Mouse (Mus musculus) left cerebral cortex, postnatal 25 days (tissue): ENCODE results near the gene AI413582. TPM values are rescaled to one million over a fixed set of nuclear protein-coding genes. Genes with fewer than 3 reads are reported as not detected.

Experiments
- DNase-seq, 2 experiments: peaks; one replicate each; pipeline ENCODE4 v3.0.0; 2022; ENCODE audit warnings: low spot score in 2 of 2, mixed read lengths in 1 of 2
- intact Hi-C: fragments of 180-260 bp; cut with DNase I; formaldehyde crosslinking; loops from one replicate; pipeline ENCODE4 v1.15.1; 2025
- total RNA-seq, 2 experiments: library from RNA; stranded (reverse); gene quantifications; 2 replicates each; pipeline ENCODE4 v1.2.3; 2021

Gene AI413582
- total RNA-seq, 2 experiments from 2014 or later = 92.9 to 97.4 TPM

DNA sequence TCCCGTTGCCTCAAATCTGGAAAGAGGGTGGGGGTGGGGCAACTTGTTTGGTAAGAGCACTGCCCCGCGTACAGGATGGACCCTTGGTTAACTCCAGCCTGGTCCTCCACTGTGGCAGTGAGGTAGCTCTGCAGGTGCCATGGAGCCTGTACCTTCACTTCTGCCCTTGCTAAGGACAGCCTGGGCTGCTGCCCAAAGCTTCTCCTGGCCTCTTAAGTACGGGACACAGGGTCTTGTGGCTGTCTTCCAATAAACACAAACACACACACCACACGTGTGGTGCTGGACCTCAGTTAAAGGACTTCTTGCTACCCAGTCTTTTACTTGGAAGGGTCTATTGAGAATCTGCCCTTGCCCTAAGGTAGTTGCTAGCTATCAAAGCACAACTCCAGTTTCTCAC lies 6.7 kb downstream of the AI413582 start:
- DNase-seq = no peak
- intact Hi-C loops = loop anchor here (2.0 kb wide), 1 partner anchor 24 kb away; no protein-coding TSS in a partner anchor

DNA sequence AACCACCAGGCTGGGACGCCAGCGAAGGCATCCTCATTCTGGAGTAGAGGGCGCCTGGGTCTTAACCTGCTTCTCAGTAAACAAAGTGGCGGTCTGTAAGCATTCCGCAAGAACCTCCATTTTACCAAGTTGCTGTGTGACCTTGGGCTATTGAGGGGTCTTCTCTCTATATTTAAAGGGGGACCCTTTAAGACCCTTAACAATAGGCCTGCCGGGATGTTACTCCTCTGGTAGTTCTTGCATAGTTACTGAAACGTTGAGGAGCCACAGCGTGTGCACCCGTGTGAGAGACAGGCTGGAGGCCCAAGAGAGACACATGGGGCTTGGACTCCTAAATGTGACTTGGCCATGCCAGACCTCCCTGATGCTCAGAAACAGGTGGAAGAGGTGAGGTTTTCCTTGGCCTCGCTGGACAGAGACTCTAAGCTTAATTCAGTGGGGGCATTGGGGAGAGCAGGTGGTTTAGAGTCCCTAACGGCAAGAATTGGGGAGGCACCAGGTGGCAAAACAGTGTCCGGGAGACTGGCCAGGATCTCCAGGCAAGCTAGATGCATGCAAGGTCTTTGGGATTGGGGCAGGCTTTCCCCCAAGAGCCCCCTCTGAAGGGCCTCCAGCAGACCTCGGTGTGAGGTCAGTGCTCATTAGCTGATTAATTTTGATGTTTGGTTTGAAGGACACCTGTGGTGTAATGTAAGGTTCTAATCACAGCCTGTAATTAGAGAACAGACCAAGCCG lies 7.5 kb downstream of the AI413582 start:
- intact Hi-C loops = loop anchor here (2.0 kb wide), 1 partner anchor 23 kb away; no protein-coding TSS in a partner anchor
- no peak for DNase-seq

DNA sequence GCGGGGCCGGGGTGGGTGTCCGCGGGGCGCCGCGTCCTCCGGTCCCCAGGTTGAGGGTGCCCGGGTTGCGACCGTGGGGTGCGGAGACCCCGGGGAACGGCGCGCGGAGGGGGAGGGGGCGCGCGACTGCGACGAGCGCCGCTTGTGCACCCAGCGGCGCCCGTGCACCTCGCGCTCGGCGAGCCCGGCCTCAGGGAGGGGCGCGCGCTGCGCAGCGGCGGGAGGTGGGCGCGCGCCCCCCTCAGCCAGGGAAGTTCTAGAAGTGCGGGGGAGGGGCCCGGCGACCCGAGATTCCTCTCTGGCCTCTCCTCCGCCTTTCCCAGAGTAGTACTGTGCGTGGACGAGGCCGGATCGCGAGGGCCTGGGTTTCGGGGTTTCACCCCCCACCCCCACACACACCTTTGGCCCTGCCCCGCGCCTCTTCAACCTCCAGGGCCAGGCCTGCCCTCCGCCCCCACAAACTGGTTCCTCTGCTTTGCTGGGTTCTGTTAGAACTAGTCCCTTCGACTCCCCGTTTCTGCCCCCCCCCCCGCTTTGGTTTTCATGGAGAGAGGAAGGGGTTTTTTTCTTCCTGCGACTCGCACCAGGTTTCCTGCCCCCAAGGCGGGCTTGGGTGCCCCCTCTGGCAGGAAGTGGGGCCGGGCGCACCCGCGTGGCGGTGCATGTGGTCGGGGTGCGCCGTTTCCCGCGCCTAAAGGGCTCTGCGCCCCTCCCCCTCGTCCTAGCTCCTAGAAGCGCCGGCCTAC lies 8.2 kb downstream of the AI413582 start:
- no peak for DNase-seq
- intact Hi-C loops = no loop called here

DNA sequence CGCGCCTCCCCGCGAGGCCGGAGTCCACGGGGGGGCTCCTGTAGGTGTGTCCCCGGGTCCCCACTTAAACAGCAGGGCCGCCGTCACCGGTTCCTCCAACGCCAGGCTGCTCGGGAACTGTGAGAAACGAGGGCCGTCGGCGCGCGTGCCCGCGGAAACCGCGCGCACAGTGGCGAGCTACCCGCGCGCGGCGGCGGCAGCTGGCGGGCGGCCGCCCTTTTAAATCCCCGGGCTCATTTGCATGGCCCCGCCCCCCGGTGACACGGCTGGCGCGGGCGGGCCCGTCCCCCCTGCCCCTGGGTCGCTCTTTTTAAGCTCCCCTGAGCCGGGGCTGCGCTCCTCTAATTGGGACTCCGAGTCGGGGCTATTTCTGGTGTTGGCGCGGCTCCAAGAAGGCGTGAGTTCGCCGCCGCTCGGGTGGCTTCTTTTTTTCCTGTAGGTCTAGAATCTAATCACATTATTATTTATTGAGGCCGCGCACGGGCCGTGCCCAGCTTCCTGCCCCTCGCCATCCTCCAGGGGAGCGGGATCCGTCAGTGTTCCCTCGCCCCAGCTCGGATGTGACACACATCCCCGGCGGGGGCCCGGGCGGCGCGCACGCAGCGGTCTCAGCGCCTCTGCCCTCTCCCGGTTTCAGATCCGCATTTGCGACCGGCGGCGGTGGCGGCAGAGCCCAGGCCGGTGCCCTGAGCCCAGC lies 9.1 kb downstream of the AI413582 start, which contains the start of gene Hmga1:
Gene Hmga1, plus strand, starts transcription at position 183 of the 697 bp plus-strand sequence.
- intact Hi-C loops = no loop called here
- DNase-seq = peak; percentile 80 to 82

DNA sequence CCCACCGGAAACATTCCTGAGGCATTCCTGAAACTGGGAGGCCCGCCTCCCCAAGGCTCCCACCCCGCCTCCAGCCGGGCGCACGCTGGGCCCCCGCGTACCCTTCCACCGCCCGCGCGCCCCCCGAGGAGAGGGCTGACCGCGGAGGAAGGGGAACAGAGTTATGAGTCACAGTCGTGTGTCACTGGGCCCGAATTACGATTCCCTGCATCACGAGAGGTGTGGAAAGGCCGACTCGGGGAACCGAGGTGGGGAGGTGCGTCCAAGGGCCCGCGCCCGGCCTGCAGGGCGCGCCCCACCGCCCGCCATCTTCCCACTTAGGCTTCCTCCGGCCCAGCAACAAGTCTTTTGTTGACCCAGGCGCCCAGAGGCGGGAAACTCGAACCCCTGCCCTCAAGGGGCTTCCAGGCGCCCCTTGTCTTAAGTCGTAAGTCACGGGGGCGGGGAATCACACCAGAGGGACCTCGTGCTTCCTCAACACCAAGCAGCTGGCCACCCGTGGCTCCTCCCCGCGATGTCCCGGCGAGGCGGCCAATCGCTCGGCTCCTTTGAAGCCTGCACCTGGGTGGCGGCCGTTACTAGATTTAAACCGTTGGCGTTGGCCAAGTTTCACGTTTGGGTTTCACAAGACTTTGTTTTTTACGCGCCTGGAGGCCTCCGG lies 9.9 kb downstream of the AI413582 start:
- no peak for DNase-seq

DNA sequence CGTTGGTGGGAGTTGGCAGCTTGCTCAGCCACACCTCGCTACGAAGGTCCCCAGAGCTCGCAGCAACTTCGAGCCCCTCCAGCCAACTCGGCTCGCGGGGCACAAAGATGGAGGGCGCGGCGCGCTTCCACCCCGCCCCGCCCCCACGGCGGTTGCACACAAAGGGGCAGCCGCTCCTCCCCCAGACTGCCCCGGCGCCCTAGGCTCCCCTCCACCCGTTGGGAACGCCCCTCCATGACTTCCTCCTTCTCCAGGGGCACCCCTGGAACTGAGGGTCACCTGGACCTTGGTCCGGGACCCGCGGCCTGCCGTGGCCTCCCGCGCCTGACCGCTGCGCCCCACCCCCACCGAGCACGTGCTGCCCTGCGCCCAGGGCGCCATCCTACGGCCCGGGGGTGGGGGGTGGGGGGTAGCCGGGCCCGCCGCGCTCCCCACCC lies 10.5 kb downstream of the AI413582 start:
- DNase-seq = no peak
- intact Hi-C loops = no loop called here

More for the DNA sequence above, 9.9 kb downstream of the AI413582 start:
- intact Hi-C loops = no loop called here

DNA sequence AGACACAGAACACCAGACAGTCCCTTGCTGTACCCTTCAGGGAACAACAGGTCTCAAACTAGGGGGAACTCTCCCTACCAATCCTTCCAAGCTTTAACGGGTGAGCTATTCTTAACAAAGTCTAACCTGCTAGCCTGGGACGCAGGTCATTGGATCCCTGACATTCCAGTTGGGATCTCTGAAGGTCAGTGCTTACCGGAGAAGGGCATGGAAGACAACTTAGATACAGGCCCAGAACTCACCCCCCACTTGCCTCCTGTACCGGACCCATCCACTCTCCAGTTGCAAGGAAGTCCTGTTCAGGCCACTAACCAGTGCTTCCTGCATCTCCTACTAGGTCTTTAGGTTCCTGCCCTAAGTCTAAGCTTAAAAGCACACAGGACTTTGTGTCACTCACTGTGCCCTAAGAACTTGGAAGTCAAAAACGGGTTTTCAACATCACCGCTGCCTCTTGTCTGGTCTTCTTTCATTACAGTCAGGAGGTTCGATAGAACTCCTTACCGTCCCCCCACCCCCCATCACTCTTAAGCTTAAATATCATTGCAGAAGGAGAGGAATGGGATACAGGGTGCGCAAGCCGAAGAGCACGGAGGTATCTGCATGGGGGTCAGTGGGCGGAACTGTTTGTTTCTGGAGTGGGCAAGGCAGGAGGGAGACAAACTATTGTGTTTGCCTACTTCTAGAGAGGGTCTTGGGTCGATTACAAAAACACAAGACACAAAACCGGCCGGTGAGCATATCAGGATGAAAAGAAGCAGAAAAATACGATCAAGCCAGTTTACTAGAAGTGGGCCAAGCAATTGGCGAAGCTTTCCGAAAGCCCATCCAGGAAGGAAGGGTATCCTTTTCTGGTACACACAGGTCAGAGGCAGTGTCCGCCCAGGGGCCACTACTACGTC lies 11.2 kb downstream of the AI413582 start:
- intact Hi-C loops = no loop called here
- no peak for DNase-seq

DNA sequence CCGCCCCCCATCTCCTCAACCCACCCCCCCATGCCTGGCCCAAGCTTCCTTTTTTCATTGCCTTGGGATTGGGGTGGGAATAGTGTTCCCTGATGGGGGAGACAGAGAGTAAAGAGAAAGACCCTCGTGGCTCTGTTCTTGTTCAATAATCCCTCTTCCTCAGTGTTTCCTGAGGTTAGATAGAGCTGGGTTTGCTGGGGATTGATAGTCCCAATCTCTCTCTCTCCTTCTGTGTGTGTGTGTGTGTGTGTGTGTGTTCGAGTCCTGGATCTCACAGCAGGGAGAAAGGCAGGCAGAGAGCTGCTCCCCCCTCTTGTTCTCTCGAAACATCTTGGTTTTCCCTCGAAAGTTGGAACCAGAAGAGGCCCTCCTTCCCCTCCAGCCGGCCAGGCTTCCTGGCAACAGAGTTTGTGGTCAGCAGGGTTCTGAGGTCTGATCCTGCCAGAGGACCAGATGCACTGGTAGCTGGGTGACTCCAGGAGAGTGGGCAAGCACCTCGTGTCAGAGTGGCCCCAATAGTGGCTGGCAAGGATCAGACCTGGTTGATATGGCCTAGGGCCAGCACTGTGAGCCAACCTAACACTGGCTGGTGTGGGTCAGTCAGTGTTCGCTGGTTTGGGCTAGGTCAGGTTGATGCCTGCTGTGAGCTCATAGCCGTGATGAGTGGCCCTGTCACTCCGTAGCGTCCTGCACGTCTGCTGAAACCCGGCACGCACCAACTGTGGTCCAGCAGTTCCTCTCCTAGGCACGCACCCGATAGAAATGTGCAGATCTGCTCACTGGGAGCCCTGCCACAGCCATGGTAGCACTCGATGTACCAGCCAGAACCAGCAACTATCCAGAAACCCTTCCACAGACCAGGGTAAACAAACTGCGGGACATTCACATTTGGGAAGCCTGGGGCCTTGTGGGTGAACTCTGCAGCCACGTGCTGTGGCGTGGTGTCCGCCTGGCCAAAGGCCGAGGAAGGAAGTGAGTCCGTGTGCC lies 13.0 kb downstream of the AI413582 start:
- intact Hi-C loops = no loop called here
- no peak for DNase-seq

DNA sequence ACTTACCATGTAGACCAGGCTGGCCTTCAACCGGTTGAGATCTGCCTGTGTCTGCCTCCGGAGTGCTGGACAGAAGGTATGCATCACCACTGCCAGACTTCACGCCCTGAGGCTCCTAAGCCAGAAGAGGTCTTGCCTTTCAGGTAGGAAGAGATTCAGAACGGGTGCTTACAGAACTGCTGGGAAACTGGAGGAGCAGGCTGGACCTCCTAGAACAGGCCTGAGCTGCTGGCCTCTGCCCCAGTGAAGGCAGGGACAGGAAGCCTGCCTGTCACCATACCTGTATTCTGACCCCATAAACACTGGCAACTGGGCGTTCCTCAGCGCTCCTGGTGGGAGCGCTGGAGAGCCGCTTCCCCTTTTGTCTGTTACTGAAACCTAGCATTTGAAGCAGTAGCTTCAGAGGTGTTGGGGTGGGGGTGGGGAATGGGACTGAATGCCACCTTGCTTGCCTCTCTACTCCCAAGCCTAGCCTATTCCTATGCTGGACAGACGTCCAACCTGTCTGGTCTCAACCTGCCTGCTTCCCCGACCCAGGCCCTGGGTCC lies 14.1 kb downstream of the AI413582 start:
- DNase-seq = no peak
- intact Hi-C loops = no loop called here

DNA sequence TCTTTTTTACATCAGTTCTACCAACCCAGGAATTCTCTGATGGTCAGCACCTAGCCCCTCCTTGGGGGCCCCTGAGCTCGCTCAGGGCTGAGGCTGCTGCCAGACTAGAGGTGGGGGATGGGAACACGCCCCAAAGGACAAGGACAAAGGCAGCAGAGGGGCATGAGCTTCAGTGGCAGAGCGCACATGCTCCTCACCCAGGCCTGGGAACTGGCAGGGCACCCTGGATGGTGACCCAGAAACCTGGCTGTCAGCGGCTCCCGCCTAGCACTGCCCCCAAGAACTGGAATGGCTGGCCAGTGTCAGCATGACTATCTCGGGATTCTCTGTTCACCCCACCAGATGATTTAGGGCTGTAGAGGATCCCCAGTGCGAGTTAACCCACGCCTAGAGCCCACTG lies 16.3 kb downstream of the AI413582 start:
- intact Hi-C loops = no loop called here
- no peak for DNase-seq

DNA sequence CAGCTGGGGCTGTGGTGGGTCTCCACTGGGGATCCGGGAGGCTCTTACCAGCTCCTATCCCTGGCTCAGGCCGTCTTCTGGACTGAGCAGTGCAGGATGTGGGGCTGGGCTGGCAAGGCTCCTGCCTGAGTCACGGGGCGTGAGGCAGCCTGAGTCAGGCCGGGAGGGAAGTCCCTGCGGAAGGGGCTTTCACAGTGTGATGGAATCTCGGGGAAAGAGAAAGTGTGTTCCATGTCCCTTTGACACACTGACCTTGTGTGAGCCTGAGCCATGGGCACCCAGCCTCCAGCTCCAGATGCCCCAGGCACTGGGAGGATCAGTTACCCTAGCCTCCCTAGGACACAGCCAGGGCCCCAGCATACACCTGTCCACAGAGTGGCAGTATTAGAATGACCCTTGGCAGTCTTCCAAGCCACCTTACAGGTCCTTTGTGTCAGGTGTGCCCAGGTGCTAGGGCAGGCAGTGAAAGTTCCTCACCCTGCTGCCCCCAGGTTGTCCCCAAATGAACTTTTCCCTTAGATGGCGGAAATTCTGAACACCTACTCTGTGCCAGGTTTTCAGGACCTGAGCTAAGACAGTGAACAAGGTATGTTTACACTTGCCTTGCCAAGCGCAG lies 18.2 kb downstream of the AI413582 start:
- no peak for DNase-seq
- intact Hi-C loops = no loop called here

DNA sequence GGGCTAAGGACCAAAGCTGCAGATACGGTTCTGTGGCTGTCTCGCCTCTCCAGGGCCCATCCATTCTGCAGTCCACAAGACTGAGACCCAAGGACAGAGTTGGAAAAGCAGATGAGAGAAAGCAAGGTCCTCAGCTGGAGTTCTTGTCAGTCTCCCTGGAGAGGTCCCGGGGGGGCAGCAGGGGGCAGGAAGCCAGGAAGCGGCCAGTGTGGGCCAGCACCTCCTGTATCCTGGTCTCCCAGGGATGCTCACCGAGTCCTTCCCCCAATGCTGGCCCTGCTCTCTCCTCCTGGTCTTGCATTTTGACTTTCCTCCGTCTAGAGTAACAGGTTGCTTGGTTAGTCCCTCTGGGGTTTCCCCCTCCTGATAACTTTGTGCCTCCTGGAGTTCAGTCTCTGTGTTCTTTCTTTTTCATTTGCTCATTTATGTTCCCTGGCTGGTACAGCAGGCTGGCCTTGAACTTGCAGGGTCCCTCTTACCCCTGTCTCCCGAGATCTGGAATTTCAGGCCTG lies 18.9 kb downstream of the AI413582 start:
- intact Hi-C loops = no loop called here
- DNase-seq = no peak

DNA sequence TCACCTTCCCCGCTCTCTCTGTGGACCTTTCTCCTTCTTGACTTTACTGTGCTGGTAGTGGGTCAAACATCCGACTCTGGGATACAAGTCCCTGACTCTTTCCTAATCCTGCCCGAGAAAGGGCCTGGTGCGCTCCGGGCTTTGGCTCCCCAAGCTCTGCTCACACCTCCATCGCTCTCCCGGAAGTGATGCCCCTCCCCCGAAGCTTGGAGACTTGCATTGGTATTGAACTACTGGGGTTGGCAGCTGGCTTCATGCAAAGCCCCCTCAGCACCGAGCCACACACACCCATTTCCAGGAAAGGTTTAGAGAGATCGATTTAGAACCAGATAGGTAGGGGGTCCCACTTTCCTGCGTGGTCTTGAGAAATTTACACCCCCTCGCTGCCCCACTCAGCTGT lies 19.6 kb downstream of the AI413582 start:
- no peak for DNase-seq
- intact Hi-C loops = no loop called here

DNA sequence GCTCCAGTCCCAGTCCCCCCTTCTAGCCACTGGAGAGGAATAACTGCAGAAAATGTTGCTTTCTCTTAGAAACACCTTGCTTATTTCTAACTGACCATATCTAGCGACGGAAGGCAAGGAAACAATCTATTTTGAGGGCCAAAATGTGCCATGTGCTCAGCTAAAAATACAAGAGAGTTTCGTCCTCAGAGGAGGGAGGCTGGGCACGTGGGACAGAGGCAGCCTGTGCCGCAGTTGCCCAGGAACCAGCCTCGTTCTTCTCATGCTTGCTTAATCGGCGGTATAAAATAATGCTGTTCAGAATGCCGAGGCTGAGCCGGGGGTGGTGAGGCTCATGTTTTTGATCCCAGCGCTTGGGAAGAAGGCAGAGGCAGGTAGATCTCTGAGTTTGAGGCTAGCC lies 21.0 kb downstream of the AI413582 start:
- DNase-seq = peak in 1 of 2 experiments; percentile 79
- intact Hi-C loops = no loop called here

DNA sequence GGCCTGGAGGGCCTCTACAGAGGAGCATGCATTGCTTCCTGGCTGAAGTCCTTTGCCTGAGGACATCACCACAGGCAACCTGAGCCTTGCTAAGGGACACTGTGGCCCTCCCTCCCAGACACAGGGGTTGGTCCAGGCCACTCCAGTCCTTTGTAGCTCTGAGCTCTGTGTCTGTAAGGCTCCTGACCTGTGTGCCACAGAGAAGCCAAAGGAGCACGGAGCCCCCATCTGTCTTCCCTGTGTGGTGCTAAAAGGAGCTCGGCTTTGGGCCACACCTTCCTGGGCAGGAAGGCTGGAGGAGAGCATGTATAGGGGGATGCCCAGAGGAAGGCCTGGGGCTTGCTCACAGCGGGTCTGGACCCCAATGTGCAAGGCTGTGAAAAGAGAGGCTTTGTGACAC lies 23.6 kb downstream of the AI413582 start:
- no peak for DNase-seq
- intact Hi-C loops = no loop called here

DNA sequence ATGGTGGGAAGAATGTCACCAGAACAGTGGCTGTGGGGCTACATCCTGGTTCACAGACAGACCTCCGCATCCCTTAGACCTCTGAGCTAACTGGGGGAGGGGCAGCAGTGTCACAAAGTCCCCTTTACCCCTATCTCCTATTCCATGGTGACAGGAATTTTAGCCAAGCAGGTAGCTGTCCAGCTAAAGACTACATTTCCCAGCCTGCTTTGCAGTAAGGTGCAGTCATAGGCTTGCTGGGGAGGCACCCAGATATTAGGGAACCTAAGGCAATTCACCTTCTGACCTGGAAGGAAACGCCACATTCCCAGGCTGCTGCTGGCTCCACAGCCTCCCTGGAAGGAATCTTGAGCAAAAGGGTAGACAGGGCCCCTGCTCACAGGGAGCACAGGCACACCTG lies 24.3 kb downstream of the AI413582 start:
- DNase-seq = no peak

DNA sequence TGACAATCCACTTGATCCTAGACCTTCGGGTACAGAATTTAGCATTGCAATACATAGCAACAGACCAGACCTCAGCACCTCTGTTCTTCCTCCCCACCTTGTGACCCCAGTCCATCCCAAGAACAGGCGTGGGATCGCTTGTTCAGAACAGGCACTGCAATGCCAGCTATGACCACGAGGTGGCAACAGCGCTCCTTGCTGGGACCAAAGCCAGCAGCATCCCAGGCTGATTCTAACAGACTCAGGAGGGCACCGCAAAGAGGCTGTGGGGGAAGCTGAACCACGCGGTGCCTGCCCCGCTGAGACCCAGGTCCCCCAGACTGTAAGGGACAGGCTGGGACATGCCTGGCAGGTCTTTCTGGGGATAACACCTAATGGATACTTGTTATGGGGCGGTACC lies 30.8 kb downstream of the AI413582 start:
- intact Hi-C loops = loop anchor here (2.0 to 5.0 kb wide), 2 partner anchors 24 to 233 kb away; no protein-coding TSS in a partner anchor

More for the DNA sequence above, 24.3 kb downstream of the AI413582 start:
- intact Hi-C loops = no loop called here

More for the DNA sequence above, 30.8 kb downstream of the AI413582 start:
- peak; percentile 88 to 89 for DNase-seq
